Mouse (Mus musculus): ENCODE data around the gene Mvb12a. TPM values are rescaled to one million over a fixed set of nuclear protein-coding genes. Genes with fewer than 3 reads are reported as not detected.
A peak's percentile ranks its signal among the peaks of the same experiment; 100 is the strongest.

The Mvb12a gene
- polyA plus RNA-seq, 1 experiment: not detected

- WGBS: 66% methylated on average over 1 of the region's 1 CpGs
- peaks cover 42% of the 10 kb centered on the region for H3K4me1 ChIP-seq (ENCODE audit: control insufficient read depth, insufficient read depth, low read length)
- no peak overlapping the region for H3K27ac ChIP-seq (ENCODE audit: insufficient read depth, low read depth, low read length)
- no peak for TF ChIP-seq POLR2A (IDR thresholded peaks at IDR 0.05; ENCODE audit: insufficient read depth, low read depth, low read length)
- no peak overlapping the region for H3K4me3 ChIP-seq (ENCODE audit: insufficient read depth, low read depth, low read length)
These were observed 32.3 kb downstream of the Mvb12a start for GRCm38 (mm10) chr8:71575020-71575419.

- 56% methylated on average over 4 of the region's 4 CpGs for WGBS
- no peak overlapping the region for H3K4me3 ChIP-seq (ENCODE audit: insufficient read depth, low read depth, low read length)
- no peak overlapping the region for H3K27ac ChIP-seq (ENCODE audit: insufficient read depth, low read depth, low read length)
- TF ChIP-seq POLR2A (IDR thresholded peaks at IDR 0.05; ENCODE audit: insufficient read depth, low read depth, low read length) (no peak), CTCF (IDR thresholded peaks at IDR 0.05; ENCODE audit: insufficient read depth, low read depth, low read length) (no peak)
- H3K4me1 ChIP-seq (ENCODE audit: control insufficient read depth, insufficient read depth, low read length): peaks cover 44% of the 10 kb centered on the region
These were observed 35.2 kb downstream of the Mvb12a start for GRCm38 (mm10) chr8:71577856-71578387.

- no peak for TF ChIP-seq POLR2A (IDR thresholded peaks at IDR 0.05; ENCODE audit: insufficient read depth, low read depth, low read length)
- TF ChIP-seq CTCF (IDR thresholded peaks at IDR 0.05; ENCODE audit: insufficient read depth, low read depth, low read length): no peak
- Histone ChIP-seq H3K4me1 (ENCODE audit: control insufficient read depth, insufficient read depth, low read length) (peaks cover 42% of the 10 kb centered on the region), H3K4me3 (ENCODE audit: insufficient read depth, low read depth, low read length) (no peak overlapping the region), H3K27ac (ENCODE audit: insufficient read depth, low read depth, low read length) (peak overlapping the region; percentile 42)
- 54% methylated on average over 1 of the region's 1 CpGs for WGBS
These were observed 36.3 kb downstream of the Mvb12a start for GRCm38 (mm10) chr8:71579009-71579408.

GRCm38 (mm10) chr8:71579476-71579875, 36.8 kb downstream of the Mvb12a start:
- H3K4me1 ChIP-seq (ENCODE audit: control insufficient read depth, insufficient read depth, low read length): peaks cover 38% of the 10 kb centered on the region
- H3K27ac ChIP-seq (ENCODE audit: insufficient read depth, low read depth, low read length): peak overlapping the region; percentile 42
- 71% methylated on average over 14 of the region's 14 CpGs for WGBS
- H3K4me3 ChIP-seq (ENCODE audit: insufficient read depth, low read depth, low read length): no peak overlapping the region
- TF ChIP-seq CTCF (IDR thresholded peaks at IDR 0.05; ENCODE audit: insufficient read depth, low read depth, low read length) (no peak), POLR2A (IDR thresholded peaks at IDR 0.05; ENCODE audit: insufficient read depth, low read depth, low read length) (no peak)

GRCm38 (mm10) chr8:71580201-71580600, 37.5 kb downstream of the Mvb12a start:
- peaks cover 36% of the 10 kb centered on the region for H3K4me1 ChIP-seq (ENCODE audit: control insufficient read depth, insufficient read depth, low read length)
- TF ChIP-seq POLR2A (IDR thresholded peaks at IDR 0.05; ENCODE audit: insufficient read depth, low read depth, low read length) (no peak), CTCF (IDR thresholded peaks at IDR 0.05; ENCODE audit: insufficient read depth, low read depth, low read length) (no peak)
- 21% methylated on average over 9 of the region's 9 CpGs for WGBS
- 0 out of 2 replicates have a peak overlapping the region, but pooled peaks have one; percentile 4 for H3K4me3 ChIP-seq (ENCODE audit: insufficient read depth, low read depth, low read length)
- peak overlapping the region; percentile 42 for H3K27ac ChIP-seq (ENCODE audit: insufficient read depth, low read depth, low read length)

- Histone ChIP-seq H3K4me1 (ENCODE audit: control insufficient read depth, insufficient read depth, low read length) (peaks cover 9% of the 10 kb centered on the region), H3K27ac (ENCODE audit: insufficient read depth, low read depth, low read length) (no peak overlapping the region), H3K4me3 (ENCODE audit: insufficient read depth, low read depth, low read length) (no peak overlapping the region)
- 75% methylated on average over 2 of the region's 2 CpGs for WGBS
- no peak for TF ChIP-seq POLR2A (IDR thresholded peaks at IDR 0.05; ENCODE audit: insufficient read depth, low read depth, low read length)
- peak; percentile 43; the same call in 1 of the 2 replicates for TF ChIP-seq CTCF (IDR thresholded peaks at IDR 0.05; ENCODE audit: insufficient read depth, low read depth, low read length)
These were observed 44.2 kb downstream of the Mvb12a start for GRCm38 (mm10) chr8:71586891-71587290.

GRCm38 (mm10) chr8:71588762-71589161, 46.0 kb downstream of the Mvb12a start:
- 60% methylated on average over 3 of the region's 3 CpGs for WGBS
- TF ChIP-seq POLR2A (IDR thresholded peaks at IDR 0.05; ENCODE audit: insufficient read depth, low read depth, low read length) (no peak), CTCF (IDR thresholded peaks at IDR 0.05; ENCODE audit: insufficient read depth, low read depth, low read length) (no peak)

GRCm38 (mm10) chr8:71591017-71591416, 48.3 kb downstream of the Mvb12a start:
- Histone ChIP-seq H3K4me1 (ENCODE audit: control insufficient read depth, insufficient read depth, low read length) (peaks cover 30% of the 10 kb centered on the region), H3K27ac (ENCODE audit: insufficient read depth, low read depth, low read length) (no peak overlapping the region), H3K4me3 (ENCODE audit: insufficient read depth, low read depth, low read length) (peak overlapping the region; percentile 70)
- WGBS: 9% methylated on average over 5 of the region's 5 CpGs
- TF ChIP-seq CTCF (IDR thresholded peaks at IDR 0.05; ENCODE audit: insufficient read depth, low read depth, low read length) (no peak), POLR2A (IDR thresholded peaks at IDR 0.05; ENCODE audit: insufficient read depth, low read depth, low read length) (no peak)

More at GRCm38 (mm10) chr8:71588762-71589161, 46.0 kb downstream of the Mvb12a start:
- Histone ChIP-seq H3K4me3 (ENCODE audit: insufficient read depth, low read depth, low read length) (no peak overlapping the region), H3K4me1 (ENCODE audit: control insufficient read depth, insufficient read depth, low read length) (peaks cover 18% of the 10 kb centered on the region), H3K27ac (ENCODE audit: insufficient read depth, low read depth, low read length) (no peak overlapping the region)

GRCm38 (mm10) chr8:71591471-71592373, 49.0 kb downstream of the Mvb12a start, which contains the start of gene Pgls:
Gene Pgls (plus strand): TSS chr8:71592176.
- WGBS: under 1% methylated on average over 71 of the region's 71 CpGs

More at GRCm38 (mm10) chr8:71591471-71592373, 49.0 kb downstream of the Mvb12a start, which contains the start of gene Pgls:
- H3K4me1 ChIP-seq (ENCODE audit: control insufficient read depth, insufficient read depth, low read length): peaks cover 35% of the 10 kb centered on the region
- peak within 1 kb of the TSS; percentile 70 for H3K4me3 ChIP-seq (ENCODE audit: insufficient read depth, low read depth, low read length)
- peak within 1 kb of the TSS; percentile 94 for H3K27ac ChIP-seq (ENCODE audit: insufficient read depth, low read depth, low read length)
- TF ChIP-seq POLR2A (IDR thresholded peaks at IDR 0.05; ENCODE audit: insufficient read depth, low read depth, low read length) (peak; percentile 90), CTCF (IDR thresholded peaks at IDR 0.05; ENCODE audit: insufficient read depth, low read depth, low read length) (no peak)

Data from olfactory bulb, adult 2 months (tissue).